Mouse (Mus musculus) CH12.LX (cell line): ENCODE results near the gene Amd1. TPM values are rescaled to one million over a fixed set of nuclear protein-coding genes. Genes with fewer than 3 reads are reported as not detected.

Experiments used
- DNase-seq: peaks from one replicate; pipeline ENCODE4 v3.0.0-alpha.2; 2013; ENCODE audit errors: extremely low read depth
- H3K27ac ChIP-seq: 2 replicates; pipeline ENCODE4 v1.5.1; 2012; ENCODE audit warnings: low read depth, mild to moderate bottlenecking, control low read depth, moderate library complexity; ENCODE audit not compliant: insufficient read depth
- H3K27me3 ChIP-seq: replicated peaks from 2 replicates; pipeline ENCODE3; 2012; ENCODE audit warnings: inconsistent platforms
- H3K36me3 ChIP-seq, 2 experiments: replicated peaks in 1 of 2; 2 replicates each; pipeline versions ENCODE3 to v1.6.1; 2012; ENCODE audit warnings: inconsistent platforms in 1 of 2, low read length in 1 of 2, mild to moderate bottlenecking in 1 of 2, mixed read lengths in 1 of 2, moderate library complexity in 1 of 2; ENCODE audit not compliant: control insufficient read depth in 1 of 2, insufficient read depth in 1 of 2
- H3K4me1 ChIP-seq, 2 experiments: 2 replicates each; pipeline ENCODE4 v1.6.1; 2012; ENCODE audit warnings: inconsistent platforms in 1 of 2, moderate library complexity in 1 of 2; ENCODE audit not compliant: insufficient read depth in 2 of 2, control insufficient read depth in 1 of 2
- H3K4me2 ChIP-seq: 2 replicates; pipeline ENCODE4 v1.6.1; 2012; ENCODE audit warnings: low read depth, mild to moderate bottlenecking, control low read depth; ENCODE audit not compliant: poor library complexity, insufficient read depth, severe bottlenecking
- H3K4me3 ChIP-seq, 3 experiments: fragments of 150-350 bp in 1 of 3; sonication (generic) in 1 of 3; replicated peaks in 1 of 3; 2 replicates each; pipeline versions ENCODE3 to v1.5.1; 2011 to 2012; ENCODE audit warnings: low read depth in 2 of 3, low read length in 2 of 3, mild to moderate bottlenecking in 2 of 3, moderate library complexity in 2 of 3, control low read depth in 1 of 3, improper control_type of control experiment in 1 of 3, inconsistent platforms in 1 of 3, mixed read lengths in 1 of 3; ENCODE audit not compliant: poor library complexity in 1 of 3
- H3K79me2 ChIP-seq: replicated peaks from 2 replicates; pipeline ENCODE4 v1.6.1; 2012; ENCODE audit warnings: mild to moderate bottlenecking, moderate library complexity; ENCODE audit not compliant: control insufficient read depth, poor library complexity, insufficient read depth, severe bottlenecking; ENCODE audit errors: extremely low read depth
- H3K9ac ChIP-seq: 2 replicates; pipeline ENCODE4 v1.6.1; 2012; ENCODE audit warnings: low read depth, mild to moderate bottlenecking, control low read depth, moderate library complexity; ENCODE audit not compliant: insufficient read depth
- H3K9me3 ChIP-seq: replicated peaks from 2 replicates; pipeline ENCODE3; 2012; ENCODE audit warnings: low read length, inconsistent platforms, mixed read lengths
- BHLHE40 ChIP-seq: IDR thresholded peaks from 2 replicates; pipeline ENCODE4 v1.6.1; 2011; ENCODE audit warnings: mild to moderate bottlenecking, low read depth, low read length, improper control_type of control experiment
- CTCF ChIP-seq, 2 experiments: IDR thresholded peaks in 1 of 2; conservative IDR thresholded peaks in 1 of 2; 2 replicates each; pipeline ENCODE4 v1.5.1; 2011 to 2012; ENCODE audit warnings: low read depth in 2 of 2, low read length in 2 of 2, improper control_type of control experiment in 1 of 2, inconsistent platforms in 1 of 2, mild to moderate bottlenecking in 1 of 2, moderate library complexity in 1 of 2
- ELF1 ChIP-seq: IDR thresholded peaks from 2 replicates; pipeline ENCODE4 v1.6.1; 2014; ENCODE audit warnings: low read depth, mild to moderate bottlenecking, inconsistent platforms, low read length, improper control_type of control experiment
- EP300 ChIP-seq: IDR thresholded peaks from 2 replicates; pipeline ENCODE4 v1.6.1; 2011; ENCODE audit warnings: low read length, improper control_type of control experiment
- GABPA ChIP-seq: IDR thresholded peaks from 2 replicates; pipeline ENCODE4 v1.6.1; 2012; ENCODE audit warnings: low read depth, low read length, improper control_type of control experiment, inconsistent platforms; ENCODE audit not compliant: insufficient replicate concordance
- HCFC1 ChIP-seq: IDR thresholded peaks from 2 replicates; pipeline ENCODE4 v1.6.1; 2012; ENCODE audit warnings: low read depth, mild to moderate bottlenecking, inconsistent platforms, low read length, improper control_type of control experiment
- IRF4 ChIP-seq: IDR thresholded peaks from 2 replicates; pipeline ENCODE4 v1.6.1; 2014; ENCODE audit warnings: low read depth, mild to moderate bottlenecking, inconsistent platforms, low read length, improper control_type of control experiment
- JUN ChIP-seq: IDR thresholded peaks from 2 replicates; pipeline ENCODE4 v1.6.1; 2011; ENCODE audit warnings: low read depth, mild to moderate bottlenecking, low read length, improper control_type of control experiment, moderate library complexity; ENCODE audit not compliant: insufficient read depth
- KAT2A ChIP-seq: IDR thresholded peaks from 2 replicates; pipeline ENCODE4 v1.6.1; 2012; ENCODE audit warnings: low read length, improper control_type of control experiment, inconsistent platforms; ENCODE audit not compliant: insufficient replicate concordance
- MAX ChIP-seq: IDR thresholded peaks from 2 replicates; pipeline ENCODE4 v1.6.1; 2011; ENCODE audit warnings: low read length, improper control_type of control experiment
- MAZ ChIP-seq: IDR thresholded peaks from 2 replicates; pipeline ENCODE4 v1.6.1; 2012; ENCODE audit warnings: low read depth, mild to moderate bottlenecking, inconsistent platforms, low read length, improper control_type of control experiment, moderate library complexity
- MEF2A ChIP-seq: IDR thresholded peaks from 2 replicates; pipeline ENCODE4 v1.6.1; 2014; ENCODE audit warnings: low read depth, mild to moderate bottlenecking, inconsistent platforms, low read length, improper control_type of control experiment, borderline replicate concordance
- MXI1 ChIP-seq: IDR thresholded peaks from 2 replicates; pipeline ENCODE4 v1.6.1; 2011; ENCODE audit warnings: mild to moderate bottlenecking, low read depth, low read length, improper control_type of control experiment
- MYC ChIP-seq: IDR thresholded peaks from 2 replicates; pipeline ENCODE4 v1.6.1; 2011; ENCODE audit warnings: low read depth, mild to moderate bottlenecking, improper control_type of control experiment, low read length
- NELFE ChIP-seq: IDR thresholded peaks from 2 replicates; pipeline ENCODE4 v1.6.1; 2011; ENCODE audit warnings: low read depth, low read length, improper control_type of control experiment
- NRF1 ChIP-seq: IDR thresholded peaks from 2 replicates; pipeline ENCODE4 v1.6.1; 2014; ENCODE audit warnings: low read depth, mild to moderate bottlenecking, inconsistent platforms, low read length, improper control_type of control experiment, moderate library complexity
- PAX5 ChIP-seq: IDR thresholded peaks from 2 replicates; pipeline ENCODE4 v1.6.1; 2012; ENCODE audit warnings: low read length, inconsistent platforms, mixed read lengths
- POLR2A ChIP-seq: IDR thresholded peaks from 2 replicates; pipeline ENCODE4 v1.6.1; 2011; ENCODE audit warnings: low read depth, mild to moderate bottlenecking, improper control_type of control experiment, low read length
- POLR2AphosphoS2 ChIP-seq: IDR thresholded peaks from 2 replicates; pipeline ENCODE4 v1.6.1; 2011; ENCODE audit warnings: low read depth, low read length, improper control_type of control experiment
- RAD21 ChIP-seq: IDR thresholded peaks from 2 replicates; pipeline ENCODE4 v1.6.1; 2011; ENCODE audit warnings: low read depth, mild to moderate bottlenecking, low read length, improper control_type of control experiment, moderate library complexity
- SMC3 ChIP-seq: IDR thresholded peaks from 2 replicates; pipeline ENCODE4 v1.6.1; 2011; ENCODE audit warnings: low read depth, low read length, improper control_type of control experiment
- TCF12 ChIP-seq: IDR thresholded peaks from 2 replicates; pipeline ENCODE4 v1.6.1; 2014; ENCODE audit warnings: low read depth, mild to moderate bottlenecking, inconsistent platforms, low read length, improper control_type of control experiment
- USF1 ChIP-seq: IDR thresholded peaks from 2 replicates; pipeline ENCODE4 v1.6.1; 2014; ENCODE audit warnings: low read depth, mild to moderate bottlenecking, inconsistent platforms, low read length, improper control_type of control experiment
- USF2 ChIP-seq: conservative IDR thresholded peaks from 2 replicates; pipeline ENCODE4 v1.6.1; 2011; ENCODE audit warnings: low read depth, low read length, improper control_type of control experiment
- ZC3H11A ChIP-seq: IDR thresholded peaks from 2 replicates; pipeline ENCODE4 v1.6.1; 2012; ENCODE audit warnings: low read depth, mild to moderate bottlenecking, inconsistent platforms, low read length, improper control_type of control experiment
- ZKSCAN1 ChIP-seq: IDR thresholded peaks from 2 replicates; pipeline ENCODE4 v1.6.1; 2012; ENCODE audit warnings: low read depth, inconsistent platforms, low read length, improper control_type of control experiment, borderline replicate concordance
- ZMIZ1 ChIP-seq: IDR thresholded peaks from 2 replicates; pipeline ENCODE4 v1.6.1; 2012; ENCODE audit warnings: low read depth, mild to moderate bottlenecking, inconsistent platforms, low read length, improper control_type of control experiment
- ZNF384 ChIP-seq: IDR thresholded peaks from 2 replicates; pipeline ENCODE4 v1.6.1; 2012; ENCODE audit warnings: low read depth, low read length, improper control_type of control experiment, inconsistent platforms
- dilution Hi-C: fragments of 300-500 bp; cut with MboI; formaldehyde crosslinking; loops from 2 replicates; pipeline ENCODE4 v1.14.3; 2020; ENCODE audit warnings: low sequenced_read_pairs; ENCODE audit not compliant: extremely low pct_unique_long_range_greater_than_20kb, extremely low pct_ligation_motif_present
- in situ Hi-C: fragments of 300-500 bp; cut with MboI; formaldehyde crosslinking; loops from 3 replicates; pipeline ENCODE4 v1.14.3; 2019; ENCODE audit warnings: low sequenced_read_pairs, low pct_ligation_motif_present, low pct_unique_long_range_greater_than_20kb, mixed read lengths
- polyA plus RNA-seq: library from polyadenylated mRNA; unstranded; fragments of >175 nt; gene quantifications from 2 replicates; pipeline ENCODE4 v1.2.1, GENCODE M21; 2012; ENCODE audit warnings: low read depth; ENCODE audit not compliant: insufficient read length
- total RNA-seq, 2 experiments: library from RNA; depleted of rRNA; stranded (reverse); fragments of 300-350 nt in 1 of 2; fragments of >200 nt in 1 of 2; gene quantifications; 2 replicates each; pipeline ENCODE4 v1.2.3; 2012 to 2014

The Amd1 gene
- total and polyA plus RNA-seq, 3 experiments, result 88.3 to 266 (median 165) TPM

GRCm38 (mm10) chr10:40247166-40247716 lies 54.7 kb downstream of the Amd1 start:
- Histone ChIP-seq H3K79me2 (peaks cover 37% of the 10 kb centered on the region), H3K27ac (no peak overlapping the region), H3K4me2 (peak overlapping the region; percentile 79), H3K4me1 (peaks cover 5 to 30% of the 10 kb centered on the region in 2 experiments), H3K4me3 (peak overlapping the region; percentile 81 to 99 (median 91)), H3K9ac (peak overlapping the region; percentile 58), H3K9me3 (no peaks in the 10 kb centered on the region), H3K36me3 (peaks cover 50 to 68% of the 10 kb centered on the region in 2 experiments), H3K27me3 (no peaks in the 10 kb centered on the region)
- dilution Hi-C loops, result no loop called here
- in situ Hi-C loops, result no loop called here
- DNase-seq, result no peak
- TF ChIP-seq EP300, result no peak
- no peak for TF ChIP-seq IRF4
- no peak for TF ChIP-seq MXI1
- no peak for TF ChIP-seq MEF2A
- TF ChIP-seq TCF12, result no peak
- no peak for TF ChIP-seq CTCF (conservative IDR thresholded peaks at IDR 0.05 in 1 of 2, IDR thresholded peaks at IDR 0.05 in 1 of 2; ENCODE audit: low read depth in 2 of 2, low read length in 2 of 2)
- TF ChIP-seq RAD21, result no peak
- no peak for TF ChIP-seq ZC3H11A
- no peak; the same call in 1 of the 2 replicates for TF ChIP-seq MYC
- TF ChIP-seq ZMIZ1, result no peak
- TF ChIP-seq POLR2A, result no peak
- TF ChIP-seq ELF1, result no peak
- no peak for TF ChIP-seq NRF1
- TF ChIP-seq GABPA, result no peak
- TF ChIP-seq USF2, result no peak
- TF ChIP-seq USF1, result no peak
- TF ChIP-seq NELFE, result no peak
- no peak for TF ChIP-seq ZNF384

- peaks cover 51 to 67% of the 10 kb centered on the region in 2 experiments for H3K36me3 ChIP-seq
- peaks cover 5 to 30% of the 10 kb centered on the region in 2 experiments for H3K4me1 ChIP-seq
- dilution Hi-C loops, result no loop called here
- TF ChIP-seq ZMIZ1 (peak; percentile 35; the same call in 1 of the 2 replicates), POLR2A (peak; percentile 86), MAX (peak; percentile 95), EP300 (no peak), ZKSCAN1 (no peak), POLR2AphosphoS2 (peak; percentile 90), ELF1 (peak; percentile 96), NELFE (peak; percentile 79), MXI1 (peak; percentile 99), USF1 (no peak), IRF4 (peak; percentile 32; the same call in 1 of the 2 replicates), HCFC1 (peak; percentile 84), SMC3 (no peak), BHLHE40 (peak; percentile 88), USF2 (no peak), KAT2A (peak; percentile 71; the same call in 1 of the 2 replicates), RAD21 (no peak), MYC (peak; percentile 97), JUN (no peak), ZNF384 (no peak), PAX5 (no peak), NRF1 (peak; percentile 73), MAZ (no peak)
These were observed 55.4 kb downstream of the Amd1 start, which contains the start of gene Rpf2 for GRCm38 (mm10) chr10:40246374-40247165. TSS of gene Rpf2 (minus strand) at chr10:40247036.

More at GRCm38 (mm10) chr10:40246374-40247165, 55.4 kb downstream of the Amd1 start, which contains the start of gene Rpf2:
- no peaks in the 10 kb centered on the region for H3K9me3 ChIP-seq
- peaks cover 44% of the 10 kb centered on the region for H3K79me2 ChIP-seq
- H3K9ac ChIP-seq, result peak within 1 kb of the TSS; percentile 58
- H3K4me2 ChIP-seq, result peak within 1 kb of the TSS; percentile 79
- in situ Hi-C loops, result no loop called here
- H3K27me3 ChIP-seq, result no peaks in the 10 kb centered on the region
- peak; percentile 88 for DNase-seq
- peak within 1 kb of the TSS; percentile 81 to 99 (median 91) for H3K4me3 ChIP-seq
- H3K27ac ChIP-seq, result peak within 1 kb of the TSS; percentile 27; the same call in 1 of the 2 replicates
